Mouse (Mus musculus) embryonic fibroblast, embryonic 13.5 days (primary cell): Measurements from ENCODE around the gene Pea15a. TPM values are rescaled to one million over a fixed set of nuclear protein-coding genes. Genes with fewer than 3 reads are reported as not detected.

Source experiments
- H3K27ac ChIP-seq: 2 replicates; pipeline ENCODE4 v1.5.1; 2012; ENCODE audit warnings: low read length, control low read depth, inconsistent platforms; ENCODE audit not compliant: insufficient read depth
- H3K4me1 ChIP-seq: 2 replicates; pipeline ENCODE4 v1.6.1; 2011; ENCODE audit warnings: low read length; ENCODE audit not compliant: control insufficient read depth, insufficient read depth
- H3K4me3 ChIP-seq: 2 replicates; pipeline ENCODE4 v1.5.1; 2011; ENCODE audit warnings: mild to moderate bottlenecking, control low read depth, low read length; ENCODE audit not compliant: insufficient read depth
- CTCF ChIP-seq: IDR thresholded peaks from 2 replicates; pipeline ENCODE4 v1.5.1; 2011; ENCODE audit warnings: mild to moderate bottlenecking, control low read depth, low read length, moderate library complexity, borderline replicate concordance; ENCODE audit not compliant: insufficient read depth
- POLR2A ChIP-seq: IDR thresholded peaks from 2 replicates; pipeline ENCODE4 v1.6.1; 2011; ENCODE audit warnings: low read depth, mild to moderate bottlenecking, control low read depth, low read length, moderate library complexity
- polyA plus RNA-seq: library from polyadenylated mRNA; stranded (reverse); fragments of >200 nt; gene quantifications from 2 replicates; pipeline ENCODE4 v1.2.4, GENCODE M21; 2011; ENCODE audit warnings: low read depth; ENCODE audit not compliant: missing spikeins, insufficient read length

Gene Pea15a
- polyA plus RNA-seq, 1 experiment: 140 TPM

- TF ChIP-seq POLR2A (no peak), CTCF (no peak)
- no peak overlapping the region for H3K27ac ChIP-seq
- H3K4me3 ChIP-seq: no peak overlapping the region
- H3K4me1 ChIP-seq: peaks cover 5% of the 10 kb centered on the region; the same call in 1 of the 2 replicates
Measured at GRCm38 (mm10) chr1:172221297-172222063, 14.9 kb upstream of the Pea15a start.

DNA sequence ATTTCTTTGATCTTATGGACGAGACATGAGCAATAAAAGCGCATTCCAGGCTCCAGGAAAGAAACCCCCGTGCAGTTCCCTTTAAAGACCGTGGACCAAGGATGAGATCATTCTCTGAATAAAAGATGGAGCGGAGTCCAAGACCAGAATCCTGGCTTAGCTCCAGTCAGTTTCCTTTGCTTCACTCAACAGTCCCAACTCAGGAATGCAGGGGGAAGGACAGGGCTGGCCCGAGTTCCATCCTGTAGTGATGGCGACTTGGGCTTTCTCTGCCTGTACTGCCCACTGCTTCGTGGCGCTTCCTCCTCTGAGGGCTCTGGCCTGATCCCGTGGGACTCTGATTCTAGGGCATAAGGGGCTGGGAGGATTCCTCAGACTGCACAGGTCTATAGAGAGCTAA is 13.8 kb upstream of the Pea15a start:
- Histone ChIP-seq H3K4me3 (no peak overlapping the region), H3K27ac (0 out of 2 replicates have a peak overlapping the region, but pooled peaks have one; percentile 28), H3K4me1 (peaks cover 5% of the 10 kb centered on the region; the same call in 1 of the 2 replicates)
- TF ChIP-seq POLR2A: no peak
- TF ChIP-seq CTCF: no peak

DNA sequence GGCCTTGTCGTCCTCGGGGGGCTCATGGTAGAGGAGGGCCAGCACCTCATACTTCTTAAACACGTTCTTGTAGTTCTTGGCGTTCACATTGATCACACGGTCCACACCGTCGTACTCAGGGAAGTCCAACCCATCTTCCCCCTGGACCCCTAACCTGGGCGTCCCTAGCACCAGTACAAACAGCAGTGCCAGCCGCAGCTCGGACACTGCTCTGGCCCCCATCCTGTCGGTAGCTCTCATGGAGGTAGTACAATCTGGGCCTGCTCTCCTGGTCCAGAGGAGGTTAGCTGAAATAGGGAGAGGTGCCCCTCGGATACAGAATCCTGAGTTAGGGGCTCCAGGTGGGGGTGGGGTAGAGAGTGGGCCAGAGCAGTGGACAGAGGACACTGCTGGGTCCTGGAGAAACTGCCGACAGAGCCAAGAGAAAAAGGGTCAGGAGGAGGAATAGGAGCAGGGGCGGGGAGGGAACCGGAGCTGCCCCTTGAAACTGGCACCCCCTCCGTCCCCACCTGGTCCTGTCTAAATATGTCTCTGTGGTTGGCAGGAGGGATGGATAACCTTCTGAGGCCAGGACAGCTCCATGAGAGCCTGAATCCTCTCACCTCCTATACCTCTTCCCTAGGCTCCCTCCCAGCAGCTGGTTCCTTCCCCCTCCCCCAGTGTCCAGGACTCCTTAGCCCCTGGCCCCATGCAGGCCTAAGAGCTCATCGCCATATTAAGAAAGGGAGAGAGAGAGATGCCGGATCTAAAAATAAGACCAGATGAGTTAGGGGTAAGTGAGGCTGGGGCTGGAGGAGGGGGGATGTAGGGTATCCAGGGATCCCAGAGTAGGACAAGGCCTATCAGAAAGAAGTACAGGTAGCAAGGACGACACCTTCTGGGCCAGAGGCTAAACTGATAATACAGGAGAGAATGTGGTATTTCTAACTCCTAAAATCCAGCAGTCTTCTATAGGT is 13.1 kb upstream of the Pea15a start, which contains the start of gene Casq1:
Gene Casq1 (minus strand): TSS at position 418 of the 956 bp plus-strand sequence.
- TF ChIP-seq CTCF: no peak
- TF ChIP-seq POLR2A: no peak
- H3K27ac ChIP-seq: 0 out of 2 replicates have a peak within 1 kb of the TSS, but pooled peaks have one; percentile 28
- H3K4me3 ChIP-seq: no peak within 1 kb of the TSS
- H3K4me1 ChIP-seq: peaks cover 5% of the 10 kb centered on the region; the same call in 1 of the 2 replicates

- Histone ChIP-seq H3K4me3 (no peak overlapping the region), H3K27ac (no peak overlapping the region), H3K4me1 (peaks cover 5% of the 10 kb centered on the region; the same call in 1 of the 2 replicates)
- TF ChIP-seq CTCF (no peak), POLR2A (no peak)
Measured at GRCm38 (mm10) chr1:172218164-172218910, 11.7 kb upstream of the Pea15a start.

DNA sequence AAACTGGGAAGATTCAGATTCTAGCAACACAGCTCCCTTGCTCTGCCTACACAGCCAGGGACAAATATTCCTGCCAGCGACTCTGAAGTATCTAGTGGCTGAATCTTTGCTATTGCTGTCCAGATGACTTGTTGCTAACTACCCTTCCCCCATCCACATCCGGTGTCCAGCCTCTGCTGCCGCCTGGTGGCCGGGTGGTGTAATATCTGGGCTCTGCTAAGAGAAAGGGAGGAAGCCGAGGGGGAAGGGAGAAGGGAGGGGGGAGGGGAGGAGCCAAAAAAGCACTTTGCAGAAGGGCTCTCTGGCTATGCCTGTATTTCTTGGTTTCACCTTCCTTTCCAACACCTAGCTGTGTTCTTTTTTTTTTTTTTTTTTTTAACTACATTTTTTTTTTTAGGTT is 10.5 kb upstream of the Pea15a start:
- H3K4me3 ChIP-seq: no peak overlapping the region
- TF ChIP-seq POLR2A (peak; percentile 38; the same call in 1 of the 2 replicates), CTCF (peak; percentile 75)
- peaks cover 5% of the 10 kb centered on the region; the same call in 1 of the 2 replicates for H3K4me1 ChIP-seq
- H3K27ac ChIP-seq: 0 out of 2 replicates have a peak overlapping the region, but pooled peaks have one; percentile 23

DNA sequence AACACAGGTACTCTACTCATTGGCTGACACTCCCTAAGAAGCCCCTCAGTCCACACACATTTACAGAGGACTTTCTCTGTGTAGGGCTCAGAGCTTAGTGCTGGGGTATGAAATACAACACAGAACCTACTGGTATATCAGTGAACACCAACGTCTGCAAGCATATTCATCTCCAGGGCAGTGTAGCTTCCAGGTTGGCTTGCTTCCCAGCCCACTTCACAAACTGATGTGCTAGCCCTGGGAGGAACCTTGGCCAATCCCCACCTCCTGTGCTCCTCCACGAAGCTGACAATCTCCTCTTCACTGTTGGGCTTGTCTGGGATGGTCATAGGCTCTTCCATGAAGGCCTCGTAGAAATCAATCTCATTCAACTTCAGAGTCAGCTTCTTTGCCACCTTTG is 8.1 kb upstream of the Pea15a start:
- TF ChIP-seq CTCF: no peak

DNA sequence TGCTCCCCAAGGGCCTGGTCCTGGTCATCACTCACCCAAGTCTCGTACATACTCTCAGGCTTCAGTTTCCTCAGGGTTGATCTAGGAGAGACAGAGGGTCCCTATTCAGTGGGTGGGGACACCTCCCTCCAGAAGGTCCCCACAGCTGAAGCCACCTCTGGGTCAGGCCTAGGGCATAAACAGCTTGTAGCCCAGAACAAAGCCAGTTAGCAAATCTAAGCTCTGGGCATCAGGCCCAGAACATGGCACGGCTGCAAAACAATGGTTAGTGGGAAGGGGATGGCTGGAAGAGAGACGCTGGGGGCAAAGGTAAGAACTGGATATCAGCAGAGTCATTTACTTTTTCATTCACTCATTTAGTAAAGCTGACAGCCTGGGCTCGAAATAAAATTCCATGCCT is 7.2 kb upstream of the Pea15a start:
- TF ChIP-seq CTCF (no peak), POLR2A (no peak)
- Histone ChIP-seq H3K27ac (no peak overlapping the region), H3K4me1 (no peaks in the 10 kb centered on the region), H3K4me3 (no peak overlapping the region)

More for the DNA sequence above, 8.1 kb upstream of the Pea15a start:
- no peaks in the 10 kb centered on the region for H3K4me1 ChIP-seq
- H3K27ac ChIP-seq: no peak overlapping the region
- H3K4me3 ChIP-seq: no peak overlapping the region

- Histone ChIP-seq H3K4me1 (no peaks in the 10 kb centered on the region), H3K27ac (no peak overlapping the region), H3K4me3 (no peak overlapping the region)
- TF ChIP-seq CTCF (no peak), POLR2A (no peak)
Measured at GRCm38 (mm10) chr1:172212776-172213175, 6.2 kb upstream of the Pea15a start.

DNA sequence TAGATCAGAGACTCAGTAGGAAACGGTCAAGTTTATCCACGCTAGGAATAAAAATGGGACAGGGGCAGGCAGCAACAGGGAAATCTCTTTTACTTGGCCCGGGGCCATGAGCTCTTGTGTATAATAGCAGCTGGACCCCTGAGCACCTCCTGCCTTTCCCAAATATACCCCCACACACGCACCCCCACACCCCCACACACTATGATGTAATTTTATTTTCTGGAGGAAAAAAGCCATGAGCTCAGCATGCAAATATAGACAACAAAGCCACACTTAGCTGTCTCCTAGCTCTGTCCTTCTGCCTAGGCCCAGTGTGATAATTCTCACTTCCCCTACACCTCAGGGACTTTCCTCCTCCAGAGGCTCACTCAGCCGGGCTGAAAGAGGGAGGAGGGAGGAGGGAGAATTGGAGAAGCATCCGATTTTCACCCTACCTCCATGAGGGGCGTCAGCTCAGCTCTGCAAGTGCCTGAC is 544 bp upstream of the Pea15a start:
- H3K27ac ChIP-seq: no peak overlapping the region
- TF ChIP-seq CTCF (no peak), POLR2A (no peak)

More for the DNA sequence above, 544 bp upstream of the Pea15a start:
- Histone ChIP-seq H3K4me3 (no peak overlapping the region; the same call in 1 of the 2 replicates), H3K4me1 (peaks cover 15% of the 10 kb centered on the region)
